Mouse (Mus musculus): ENCODE results near the gene Olfr643.

Gene Olfr643

DNA sequence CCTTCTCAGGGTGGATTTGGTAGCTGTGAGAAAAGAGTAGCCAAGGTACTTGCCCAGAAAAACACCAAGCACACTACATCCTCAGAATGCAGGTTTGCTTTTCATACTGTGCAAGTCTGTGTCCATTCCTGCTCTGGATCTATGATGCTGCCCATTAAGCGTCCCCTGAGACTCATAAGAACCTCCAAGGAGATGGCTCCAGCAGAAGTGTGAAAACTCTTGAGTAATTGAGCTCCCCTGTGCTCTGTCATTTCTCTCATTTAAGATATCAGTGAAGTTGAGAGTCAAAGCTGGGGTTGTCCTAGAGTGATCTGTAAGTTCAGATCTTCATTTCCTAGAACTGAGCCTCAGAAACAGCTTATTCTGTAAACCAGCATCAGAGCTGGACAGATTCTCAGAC is 84.6 kb downstream of the Olfr643 start, which contains the start of gene Olfr642:
Gene Olfr642, minus strand, starts transcription at position 101 of the 400 bp plus-strand sequence.
- Histone ChIP-seq H3K36me3 (ENCODE audit: insufficient read depth, low read length) (no peaks in the 10 kb centered on the region), H3K27me3 (ENCODE audit: insufficient read depth, low read length) (no peaks in the 10 kb centered on the region), H3K4me3 (replicated peaks; ENCODE audit: low read length) (no peak within 1 kb of the TSS), H3K4me1 (replicated peaks; ENCODE audit: low read depth, low read length) (no peaks in the 10 kb centered on the region), H3K9me3 (ENCODE audit: low read length) (no peaks in the 10 kb centered on the region)
- no peak for TF ChIP-seq CTCF (conservative IDR thresholded peaks at IDR 0.05; ENCODE audit: low read length)
- no peak for TF ChIP-seq POU5F1 (IDR thresholded peaks at IDR 0.05; ENCODE audit: borderline replicate concordance, low read length)
- no peak for TF ChIP-seq NANOG (IDR thresholded peaks at IDR 0.05; ENCODE audit: borderline replicate concordance, low read length)

DNA sequence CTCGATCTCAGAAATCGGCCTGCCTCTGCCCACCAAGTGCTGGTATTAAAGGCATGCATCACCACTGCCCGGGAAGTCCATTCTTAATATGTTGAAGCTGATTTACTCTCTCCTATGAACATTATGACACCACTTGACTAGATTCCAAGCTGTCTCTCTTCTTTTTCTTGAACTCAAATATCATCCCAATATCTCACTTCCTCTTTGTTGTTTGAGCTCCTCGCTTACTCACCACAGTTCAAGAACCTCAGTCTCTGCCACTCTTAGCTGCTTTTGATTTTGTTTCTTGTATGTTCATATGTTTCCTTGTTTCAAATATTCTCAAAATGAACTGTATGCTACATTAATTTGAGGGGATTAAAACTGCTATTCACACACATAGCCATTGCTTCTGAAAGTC is 86.5 kb downstream of the Olfr643 start:
- H3K4me1 ChIP-seq (replicated peaks; ENCODE audit: low read depth, low read length), result no peaks in the 10 kb centered on the region
- no peaks in the 10 kb centered on the region for H3K36me3 ChIP-seq (ENCODE audit: insufficient read depth, low read length)
- TF ChIP-seq POU5F1 (IDR thresholded peaks at IDR 0.05; ENCODE audit: borderline replicate concordance, low read length) (no peak), CTCF (conservative IDR thresholded peaks at IDR 0.05; ENCODE audit: low read length) (no peak), NANOG (IDR thresholded peaks at IDR 0.05; ENCODE audit: borderline replicate concordance, low read length) (no peak)
- H3K27me3 ChIP-seq (ENCODE audit: insufficient read depth, low read length), result no peaks in the 10 kb centered on the region
- H3K4me3 ChIP-seq (replicated peaks; ENCODE audit: low read length), result no peak overlapping the region
- no peaks in the 10 kb centered on the region for H3K9me3 ChIP-seq (ENCODE audit: low read length)

DNA sequence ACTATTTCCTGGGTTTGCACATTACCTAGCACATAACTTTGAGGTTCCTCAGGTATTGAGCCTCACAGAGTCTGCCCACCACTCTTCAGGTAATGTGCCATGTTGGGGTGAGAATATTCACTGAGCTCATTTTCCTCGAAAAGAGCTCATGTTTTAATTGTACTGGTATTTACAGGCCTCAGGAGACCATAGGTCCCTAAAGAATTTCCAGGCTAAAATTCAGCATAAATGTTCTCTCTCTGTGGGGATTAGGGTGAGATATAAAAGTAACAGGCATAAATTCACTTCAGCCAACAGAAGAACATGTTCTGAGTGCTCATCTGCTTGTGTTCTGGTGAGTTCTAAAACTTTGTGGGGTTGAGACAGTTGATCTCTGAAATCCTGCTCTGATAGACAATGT is 102.1 kb downstream of the Olfr643 start, which contains the start of gene Olfr641:
Gene Olfr641, plus strand, starts transcription at position 301 of the 400 bp plus-strand sequence.
- Histone ChIP-seq H3K27me3 (ENCODE audit: insufficient read depth, low read length) (0 out of 2 replicates have a peak, but pooled peaks cover 3% of the 10 kb centered on the region), H3K9me3 (ENCODE audit: low read length) (peaks cover 5% of the 10 kb centered on the region), H3K4me3 (replicated peaks; ENCODE audit: low read length) (no peak within 1 kb of the TSS; the same call in 1 of the 2 replicates), H3K4me1 (replicated peaks; ENCODE audit: low read depth, low read length) (no peaks in the 10 kb centered on the region), H3K36me3 (ENCODE audit: insufficient read depth, low read length) (no peaks in the 10 kb centered on the region)
- TF ChIP-seq POU5F1 (IDR thresholded peaks at IDR 0.05; ENCODE audit: borderline replicate concordance, low read length) (no peak), CTCF (conservative IDR thresholded peaks at IDR 0.05; ENCODE audit: low read length) (no peak), NANOG (IDR thresholded peaks at IDR 0.05; ENCODE audit: borderline replicate concordance, low read length) (no peak)

DNA sequence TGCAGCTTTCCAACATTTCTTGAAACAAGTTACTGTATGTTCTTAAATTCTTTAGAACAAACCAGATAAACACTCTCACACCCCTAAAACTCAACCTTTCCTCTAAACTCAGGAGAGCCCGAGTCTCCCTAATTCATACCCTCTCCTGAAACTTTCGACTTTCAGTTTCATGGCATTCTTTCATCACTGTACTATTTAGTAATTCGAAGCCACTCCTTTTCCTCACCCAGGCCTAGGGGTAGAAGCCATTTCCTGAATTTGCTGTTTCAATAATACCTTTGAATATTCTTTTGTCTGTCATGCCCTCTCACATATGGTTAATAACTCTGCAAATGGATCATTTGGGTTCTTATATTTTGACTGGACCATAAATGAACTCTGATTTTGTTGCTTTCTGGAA is 110.2 kb downstream of the Olfr643 start:
- Histone ChIP-seq H3K4me1 (replicated peaks; ENCODE audit: low read depth, low read length) (no peaks in the 10 kb centered on the region), H3K27me3 (ENCODE audit: insufficient read depth, low read length) (no peaks in the 10 kb centered on the region), H3K4me3 (replicated peaks; ENCODE audit: low read length) (no peak overlapping the region), H3K9me3 (ENCODE audit: low read length) (no peaks in the 10 kb centered on the region), H3K36me3 (ENCODE audit: insufficient read depth, low read length) (no peaks in the 10 kb centered on the region)
- no peak for TF ChIP-seq CTCF (conservative IDR thresholded peaks at IDR 0.05; ENCODE audit: low read length)
- TF ChIP-seq POU5F1 (IDR thresholded peaks at IDR 0.05; ENCODE audit: borderline replicate concordance, low read length), result no peak
- TF ChIP-seq NANOG (IDR thresholded peaks at IDR 0.05; ENCODE audit: borderline replicate concordance, low read length), result no peak

DNA sequence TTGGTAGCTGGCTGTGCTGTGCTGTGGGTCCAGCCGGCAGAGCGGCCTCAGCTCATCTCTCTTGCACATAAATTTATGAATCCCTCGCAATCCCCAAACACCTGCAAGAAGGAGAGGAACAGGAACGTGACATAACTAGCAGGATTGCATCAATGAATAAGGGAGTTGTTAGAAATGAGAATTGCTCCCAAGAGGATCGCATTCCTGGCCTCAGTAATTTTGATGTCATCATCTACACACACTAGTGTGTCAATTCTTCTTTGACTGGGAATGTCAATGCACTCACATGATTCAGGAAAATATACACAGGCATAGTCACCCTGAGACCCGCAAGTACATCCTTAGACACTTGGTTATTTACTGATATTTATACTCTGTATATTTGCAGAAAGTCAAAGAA is 111.7 kb downstream of the Olfr643 start, which contains the start of gene Olfr640:
Gene Olfr640, minus strand, starts transcription at position 101 of the 400 bp plus-strand sequence.
- Histone ChIP-seq H3K4me1 (replicated peaks; ENCODE audit: low read depth, low read length) (no peaks in the 10 kb centered on the region), H3K4me3 (replicated peaks; ENCODE audit: low read length) (no peak within 1 kb of the TSS)
- TF ChIP-seq POU5F1 (IDR thresholded peaks at IDR 0.05; ENCODE audit: borderline replicate concordance, low read length) (no peak), NANOG (IDR thresholded peaks at IDR 0.05; ENCODE audit: borderline replicate concordance, low read length) (no peak), CTCF (conservative IDR thresholded peaks at IDR 0.05; ENCODE audit: low read length) (no peak)

DNA sequence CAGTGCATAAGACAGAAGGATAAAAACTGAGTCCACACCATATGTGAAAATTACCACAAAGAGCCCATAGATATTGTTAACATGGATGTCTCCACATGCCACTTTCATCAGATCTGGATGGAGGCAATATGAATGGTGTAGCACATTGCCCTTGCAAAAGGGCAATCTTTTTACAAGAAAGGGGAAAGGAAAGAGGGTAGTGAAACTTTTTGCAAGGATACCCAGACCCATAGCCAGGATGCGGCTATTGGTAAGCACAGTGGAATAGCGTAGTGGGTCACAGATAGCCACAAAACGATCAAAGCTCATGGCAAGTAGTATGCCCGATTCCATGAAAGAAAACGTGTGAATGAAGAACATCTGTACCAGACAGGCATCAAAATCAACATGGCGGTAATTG is 115.6 kb downstream of the Olfr643 start:
- no peaks in the 10 kb centered on the region for H3K4me1 ChIP-seq (replicated peaks; ENCODE audit: low read depth, low read length)
- no peak overlapping the region for H3K4me3 ChIP-seq (replicated peaks; ENCODE audit: low read length)
- no peaks in the 10 kb centered on the region for H3K9me3 ChIP-seq (ENCODE audit: low read length)
- no peaks in the 10 kb centered on the region for H3K27me3 ChIP-seq (ENCODE audit: insufficient read depth, low read length)
- H3K36me3 ChIP-seq (ENCODE audit: insufficient read depth, low read length), result no peaks in the 10 kb centered on the region
- TF ChIP-seq CTCF (conservative IDR thresholded peaks at IDR 0.05; ENCODE audit: low read length) (no peak), POU5F1 (IDR thresholded peaks at IDR 0.05; ENCODE audit: borderline replicate concordance, low read length) (no peak), NANOG (IDR thresholded peaks at IDR 0.05; ENCODE audit: borderline replicate concordance, low read length) (no peak)

More for the DNA sequence above, 111.7 kb downstream of the Olfr643 start, which contains the start of gene Olfr640:
- H3K27me3 ChIP-seq (ENCODE audit: insufficient read depth, low read length), result no peaks in the 10 kb centered on the region
- H3K9me3 ChIP-seq (ENCODE audit: low read length), result no peaks in the 10 kb centered on the region
- no peaks in the 10 kb centered on the region for H3K36me3 ChIP-seq (ENCODE audit: insufficient read depth, low read length)

DNA sequence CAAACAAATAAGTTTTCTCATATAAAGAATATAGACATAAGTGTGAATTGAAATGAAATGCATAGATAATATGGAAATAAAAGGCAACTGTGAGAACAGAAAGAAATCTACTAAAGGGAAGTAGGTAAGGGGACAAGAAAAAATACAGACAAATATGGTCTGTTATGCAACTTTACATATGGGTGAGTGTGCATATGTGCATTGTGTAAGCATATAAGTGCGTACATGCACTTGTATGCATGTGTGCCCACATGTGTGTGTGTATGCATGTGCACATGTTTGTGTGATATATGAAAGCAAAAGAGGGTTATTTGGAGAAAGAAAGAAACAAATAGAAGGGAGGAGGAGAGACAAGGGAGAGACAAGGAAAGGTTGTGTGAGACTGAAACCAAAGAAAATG is 118.3 kb downstream of the Olfr643 start:
- no peaks in the 10 kb centered on the region for H3K4me1 ChIP-seq (replicated peaks; ENCODE audit: low read depth, low read length)
- no peaks in the 10 kb centered on the region for H3K36me3 ChIP-seq (ENCODE audit: insufficient read depth, low read length)
- H3K9me3 ChIP-seq (ENCODE audit: low read length), result no peaks in the 10 kb centered on the region
- TF ChIP-seq POU5F1 (IDR thresholded peaks at IDR 0.05; ENCODE audit: borderline replicate concordance, low read length), result no peak
- TF ChIP-seq NANOG (IDR thresholded peaks at IDR 0.05; ENCODE audit: borderline replicate concordance, low read length), result no peak
- no peak for TF ChIP-seq CTCF (conservative IDR thresholded peaks at IDR 0.05; ENCODE audit: low read length)
- no peak overlapping the region for H3K4me3 ChIP-seq (replicated peaks; ENCODE audit: low read length)
- H3K27me3 ChIP-seq (ENCODE audit: insufficient read depth, low read length), result no peaks in the 10 kb centered on the region

DNA sequence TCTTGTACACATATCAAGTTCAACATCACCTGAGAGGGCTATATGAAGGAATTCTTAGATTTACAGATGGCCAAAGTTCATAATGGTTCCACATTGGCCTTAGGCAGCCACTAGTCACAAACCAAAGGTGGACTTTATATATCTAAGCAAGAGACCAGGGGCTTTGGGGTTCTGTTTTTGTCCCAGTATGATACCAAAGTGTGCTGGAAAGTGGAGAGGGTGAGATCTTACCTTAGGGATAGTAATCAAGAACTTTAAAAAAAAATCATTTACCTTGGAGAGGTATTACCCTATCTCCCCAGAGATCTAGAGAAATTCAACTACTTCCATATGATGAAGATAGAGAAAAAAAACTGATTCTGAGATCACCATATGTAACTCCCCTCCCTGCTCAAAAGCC is 120.0 kb downstream of the Olfr643 start, which contains the start of gene Olfr639:
Gene Olfr639, minus strand, starts transcription at position 101 of the 400 bp plus-strand sequence.
- Histone ChIP-seq H3K27me3 (ENCODE audit: insufficient read depth, low read length) (no peaks in the 10 kb centered on the region), H3K4me3 (replicated peaks; ENCODE audit: low read length) (no peak within 1 kb of the TSS), H3K36me3 (ENCODE audit: insufficient read depth, low read length) (no peaks in the 10 kb centered on the region), H3K9me3 (ENCODE audit: low read length) (no peaks in the 10 kb centered on the region), H3K4me1 (replicated peaks; ENCODE audit: low read depth, low read length) (no peaks in the 10 kb centered on the region)
- TF ChIP-seq POU5F1 (IDR thresholded peaks at IDR 0.05; ENCODE audit: borderline replicate concordance, low read length), result no peak
- TF ChIP-seq CTCF (conservative IDR thresholded peaks at IDR 0.05; ENCODE audit: low read length), result no peak
- TF ChIP-seq NANOG (IDR thresholded peaks at IDR 0.05; ENCODE audit: borderline replicate concordance, low read length), result no peak

DNA sequence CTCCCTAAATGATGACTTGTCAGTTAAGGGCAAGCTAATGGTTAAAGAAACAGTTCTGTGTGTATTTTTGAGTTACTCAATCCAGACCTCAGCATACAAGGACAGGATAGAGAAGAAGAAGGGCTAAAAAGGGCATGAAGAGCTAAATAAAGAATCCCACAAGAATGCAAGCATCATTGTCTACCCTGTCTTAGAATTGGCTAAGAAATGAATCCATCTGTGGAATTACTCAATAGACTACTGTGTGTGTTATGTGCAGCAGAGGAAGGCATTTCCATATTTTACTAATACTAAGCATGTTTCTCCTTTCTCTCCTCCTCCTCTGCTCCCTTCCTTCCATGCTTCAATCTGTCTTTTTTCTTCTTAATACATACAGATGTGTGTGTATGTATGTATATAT is 138.1 kb downstream of the Olfr643 start:
- no peaks in the 10 kb centered on the region for H3K36me3 ChIP-seq (ENCODE audit: insufficient read depth, low read length)
- H3K9me3 ChIP-seq (ENCODE audit: low read length), result no peaks in the 10 kb centered on the region
- no peaks in the 10 kb centered on the region for H3K4me1 ChIP-seq (replicated peaks; ENCODE audit: low read depth, low read length)
- no peak overlapping the region for H3K4me3 ChIP-seq (replicated peaks; ENCODE audit: low read length)
- H3K27me3 ChIP-seq (ENCODE audit: insufficient read depth, low read length), result no peaks in the 10 kb centered on the region
- no peak for TF ChIP-seq POU5F1 (IDR thresholded peaks at IDR 0.05; ENCODE audit: borderline replicate concordance, low read length)
- TF ChIP-seq NANOG (IDR thresholded peaks at IDR 0.05; ENCODE audit: borderline replicate concordance, low read length), result no peak
- TF ChIP-seq CTCF (conservative IDR thresholded peaks at IDR 0.05; ENCODE audit: low read length), result no peak

Measured in E14TG2a.4 (cell line).